19 mouse cellular contexts compared by ENCODE assay signal in the genomic region with DNA sequence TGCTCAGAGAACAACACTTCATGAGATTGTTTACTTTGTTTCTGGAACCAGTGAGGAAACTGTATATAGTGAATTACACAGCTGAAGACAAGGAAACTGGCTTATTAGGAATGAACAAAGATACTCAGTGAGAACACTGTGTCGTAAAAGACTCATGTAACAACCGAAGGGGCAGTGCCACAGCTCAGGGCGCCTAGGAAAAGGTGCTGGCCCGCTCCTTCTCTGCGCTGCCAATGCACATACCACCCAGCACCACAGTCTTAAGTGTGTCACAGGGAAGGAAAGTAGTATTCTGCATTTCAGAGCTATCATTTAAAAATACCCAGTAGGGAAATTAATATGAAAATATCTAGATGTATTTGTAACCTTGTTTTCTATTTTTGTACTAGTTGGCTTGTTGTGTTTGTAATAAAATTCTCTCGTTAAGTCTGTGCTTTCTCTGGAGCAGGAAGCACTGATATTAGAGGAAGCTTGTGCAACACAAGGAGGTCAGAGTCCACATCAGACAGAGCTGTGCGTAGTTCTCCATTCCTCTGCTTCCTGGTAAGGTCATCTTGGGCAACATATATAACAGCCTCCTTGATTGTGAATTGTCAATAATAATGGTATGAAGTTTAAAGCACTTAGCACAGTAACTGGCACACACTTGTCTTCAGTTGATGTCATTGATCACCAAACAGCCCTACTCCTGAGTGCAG. TPM values are rescaled to one million over a fixed set of nuclear protein-coding genes. Genes with fewer than 3 reads are reported as not detected.
DNase-seq lines count a peak whose midpoint lies in the region; ATAC-seq and TF ChIP-seq lines count a peak whose summit lies in the region.
"Had no signal": no experiment of that assay in that cellular context is flagged by ENCODE, and none has a peak within 500 bp of the region (broad histone marks: within the 10 kb centered on the region; RNA-seq: fewer than 3 reads in every experiment).

No protein-coding gene starts in this region.

- no peak for TF ChIP-seq CTCF in gastrocnemius, adult 2 months (IDR thresholded peaks at IDR 0.05)
- no peak for TF ChIP-seq CTCF in intestine, postnatal 0 days (IDR thresholded peaks at IDR 0.05; ENCODE audit: low read depth)
- no peak for TF ChIP-seq CTCF in stomach, postnatal 0 days (IDR thresholded peaks at IDR 0.05; ENCODE audit: low read depth)

- TF ChIP-seq EP300 in stomach, postnatal 0 days (optimal IDR thresholded peaks at IDR 0.05), result no peak

- no peaks in the 10 kb centered on the region for H3K36me3 ChIP-seq in intestine, postnatal 0 days (ENCODE audit: control insufficient read depth, insufficient read depth)
- no peaks in the 10 kb centered on the region for H3K36me3 ChIP-seq in stomach, postnatal 0 days (ENCODE audit: control insufficient read depth, insufficient read depth, low read length)
- H3K36me3 ChIP-seq in hindbrain, embryonic 10.5 days, result no peaks in the 10 kb centered on the region
- H3K36me3 ChIP-seq: heart, embryonic 13.5 days; limb, embryonic 15.5 days; midbrain, embryonic 10.5 days; neural tube, embryonic 15.5 days had no signal

- ATAC-seq in intestine, postnatal 0 days, result peak; percentile 100
- peak; percentile 99 for ATAC-seq in stomach, postnatal 0 days (ENCODE audit: low FRiP score, low TSS enrichment)
- ATAC-seq: forebrain, embryonic 16.5 days; Patski had no signal

- H3K27ac ChIP-seq in gastrocnemius, adult 2 months, result peak overlapping the region; percentile 72
- H3K27ac ChIP-seq in intestine, postnatal 0 days (ENCODE audit: low read depth, low read length), result peak overlapping the region; percentile 63
- no peak overlapping the region for H3K27ac ChIP-seq in stomach, postnatal 0 days (replicated peaks)
- H3K27ac ChIP-seq in hindbrain, embryonic 10.5 days, result no peak overlapping the region
- H3K27ac ChIP-seq: heart, embryonic 13.5 days; limb, embryonic 15.5 days; midbrain, embryonic 10.5 days; neural tube, embryonic 15.5 days had no signal

- WGBS in intestine, postnatal 0 days, result 32% methylated on average over 7 of the region's 7 CpGs
- 67% methylated on average over 7 of the region's 7 CpGs for WGBS in stomach, postnatal 0 days
- 84% methylated on average over 7 of the region's 7 CpGs for WGBS in hindbrain, embryonic 10.5 days

- H3K4me1 ChIP-seq in intestine, postnatal 0 days (replicated peaks; ENCODE audit: control insufficient read depth, insufficient read depth, low read length), result peaks cover 2% of the 10 kb centered on the region; the same call in 1 of the 2 replicates
- H3K4me1 ChIP-seq in stomach, postnatal 0 days (replicated peaks; ENCODE audit: control insufficient read depth, insufficient read depth), result no peaks in the 10 kb centered on the region
- no peaks in the 10 kb centered on the region for H3K4me1 ChIP-seq in hindbrain, embryonic 10.5 days (replicated peaks)
- H3K4me1 ChIP-seq: heart, embryonic 13.5 days; limb, embryonic 15.5 days; midbrain, embryonic 10.5 days; neural tube, embryonic 15.5 days had no signal

- H3K9ac ChIP-seq in intestine, postnatal 0 days (ENCODE audit: low read depth, low read length), result no peak overlapping the region
- no peak overlapping the region for H3K9ac ChIP-seq in stomach, postnatal 0 days (ENCODE audit: low read length)
- H3K9ac ChIP-seq: heart, embryonic 13.5 days; limb, embryonic 15.5 days; neural tube, embryonic 15.5 days had no signal

- H3K4me3 ChIP-seq in gastrocnemius, adult 2 months, result no peak overlapping the region
- H3K4me3 ChIP-seq in intestine, postnatal 0 days (ENCODE audit: low read depth, low read length), result no peak overlapping the region
- no peak overlapping the region for H3K4me3 ChIP-seq in stomach, postnatal 0 days (ENCODE audit: low read depth, low read length)
- no peak overlapping the region for H3K4me3 ChIP-seq in hindbrain, embryonic 10.5 days
- H3K4me3 ChIP-seq: heart, embryonic 13.5 days; limb, embryonic 15.5 days; midbrain, embryonic 10.5 days; neural tube, embryonic 15.5 days had no signal

- intact Hi-C loops in gastrocnemius, adult 2 months (cut with DNase I), result loop anchor here (5.0 kb wide), 1 partner anchor 258 kb away; the partner anchor contains the start of gene Spry2

- H3K9me3 ChIP-seq in intestine, postnatal 0 days (ENCODE audit: control insufficient read depth), result no peaks in the 10 kb centered on the region
- H3K9me3 ChIP-seq in stomach, postnatal 0 days (ENCODE audit: control insufficient read depth, low read length), result no peaks in the 10 kb centered on the region
- H3K9me3 ChIP-seq in hindbrain, embryonic 10.5 days, result no peaks in the 10 kb centered on the region
- H3K9me3 ChIP-seq: heart, embryonic 13.5 days; limb, embryonic 15.5 days; midbrain, embryonic 10.5 days; neural tube, embryonic 15.5 days had no signal

- peak; percentile 24 for DNase-seq in gastrocnemius, adult 2 months
- no peak for DNase-seq in gastrocnemius, postnatal 25 days
- peak; percentile 5 to 7 for DNase-seq in lung, adult 18-20 months
- DNase-seq in lung, postnatal 25 days (ENCODE audit: low spot score), result no peak
- DNase-seq in stomach, postnatal 0 days (ENCODE audit: low spot score), result peak; percentile 26
- DNase-seq in hindbrain, embryonic 10.5 days (ENCODE audit: low spot score), result no peak
- no peak for DNase-seq in heart, adult 8-10 months (ENCODE audit: low spot score)
- DNase-seq: cerebellum, adult 8-10 months; embryo, embryonic 11 days; gastrocnemius, postnatal 14 days had no signal

- peak overlapping the region; percentile 28 for H3K4me2 ChIP-seq in intestine, postnatal 0 days (replicated peaks; ENCODE audit: low read depth)
- H3K4me2 ChIP-seq in stomach, postnatal 0 days (replicated peaks; ENCODE audit: low read depth), result no peak overlapping the region
- H3K4me2 ChIP-seq: heart, embryonic 13.5 days; limb, embryonic 15.5 days; neural tube, embryonic 15.5 days had no signal

- H3K27me3 ChIP-seq in intestine, postnatal 0 days (replicated peaks; ENCODE audit: control insufficient read depth, insufficient read depth, low read length), result no peaks in the 10 kb centered on the region
- H3K27me3 ChIP-seq in stomach, postnatal 0 days (ENCODE audit: control insufficient read depth, insufficient read depth, low read length), result no peaks in the 10 kb centered on the region
- no peaks in the 10 kb centered on the region for H3K27me3 ChIP-seq in hindbrain, embryonic 10.5 days (ENCODE audit: insufficient read depth, poor library complexity, severe bottlenecking)
- H3K27me3 ChIP-seq: heart, embryonic 13.5 days; limb, embryonic 15.5 days; neural tube, embryonic 15.5 days had no signal

RNA-seq across cellular contexts. Expression of gene Trim52, which starts 49.0 kb away (rescaled TPM):
- not detected for total RNA-seq in gastrocnemius, adult 2 months (2021)
- total RNA-seq in gastrocnemius, postnatal 25 days (2021), result not detected
- polyA plus RNA-seq in intestine, postnatal 0 days (2015; fragmentation: Nextera tagmentation; extraction: Ambion mirVana), result not detected in 2 replicates
- not detected in 2 replicates for polyA plus RNA-seq in stomach, postnatal 0 days (2015; fragmentation: Nextera tagmentation; extraction: Ambion mirVana)
- polyA plus RNA-seq in hindbrain, embryonic 10.5 days (2016; fragmentation: Nextera tagmentation; extraction: Ambion mirVana), result not detected in 2 replicates
- total RNA-seq in heart, adult 8-10 months (2022), result not detected
- total RNA-seq: gastrocnemius, postnatal 14 days; left cerebral cortex, postnatal 10 days had no signal
- polyA plus RNA-seq: forebrain, embryonic 16.5 days; heart, embryonic 13.5 days; hindbrain, embryonic 11.5 days; limb, embryonic 15.5 days; midbrain, embryonic 10.5 days; neural tube, embryonic 15.5 days; Patski had no signal

Comparison
In these comparisons a context has a peak if more than half of its experiments do, and no peak if none do; other contexts are left out.
1. DNase-seq: peak in gastrocnemius, adult 2 months (single experiment), lung, adult 18-20 months (2 of 2) and stomach, postnatal 0 days (single experiment); none in gastrocnemius, postnatal 25 days (single experiment), lung, postnatal 25 days (single experiment), hindbrain, embryonic 10.5 days (single experiment) and heart, adult 8-10 months (single experiment).
2. H3K27ac ChIP-seq: peak in gastrocnemius, adult 2 months (single experiment) and intestine, postnatal 0 days (single experiment); none in stomach, postnatal 0 days (single experiment) and hindbrain, embryonic 10.5 days (single experiment).